Mouse (Mus musculus): ENCODE measurements at regions not wholly inside any gene's neighbourhood (a gene's known extent, or its start where the extent isn't known, plus 50 kb on each side); places are given as distances from the start of the nearest gene placed in this dataset.

GRCm38 (mm10) chr17:62546286-62546685, 334.8 kb downstream of the Efna5 start:
- DNase-seq (ENCODE audit: low spot score in 2 of 2), result no peak

- peak; percentile 62 for DNase-seq (ENCODE audit: low spot score in 2 of 2)
Measured at GRCm38 (mm10) chr17:62545330-62545729, 335.8 kb downstream of the Efna5 start.

GRCm38 (mm10) chr17:62543056-62543975, 337.8 kb downstream of the Efna5 start:
- no peak for DNase-seq (ENCODE audit: low spot score in 2 of 2)

GRCm38 (mm10) chr17:62529911-62530310, 351.2 kb downstream of the Efna5 start:
- no peak for DNase-seq (ENCODE audit: low spot score in 2 of 2)

- no peak for DNase-seq (ENCODE audit: low spot score in 2 of 2)
Measured at GRCm38 (mm10) chr17:62527556-62527955, 353.6 kb downstream of the Efna5 start.

- DNase-seq (ENCODE audit: low spot score in 2 of 2), result no peak
Measured at GRCm38 (mm10) chr17:62513635-62514034, 367.5 kb downstream of the Efna5 start.

GRCm38 (mm10) chr17:62510184-62510583, 370.9 kb downstream of the Efna5 start:
- no peak for DNase-seq (ENCODE audit: low spot score in 2 of 2)

GRCm38 (mm10) chr17:62507766-62508485, 373.2 kb downstream of the Efna5 start:
- no peak for DNase-seq (ENCODE audit: low spot score in 2 of 2)

- no peak for DNase-seq (ENCODE audit: low spot score in 2 of 2)
Measured at GRCm38 (mm10) chr17:62504691-62505090, 376.4 kb downstream of the Efna5 start.

- DNase-seq (ENCODE audit: low spot score in 2 of 2), result peak; percentile 42 to 46
Measured at GRCm38 (mm10) chr17:62470739-62471138, 410.4 kb downstream of the Efna5 start.

GRCm38 (mm10) chr17:62469367-62469766, 411.8 kb downstream of the Efna5 start:
- no peak for DNase-seq (ENCODE audit: low spot score in 2 of 2)

GRCm38 (mm10) chr17:62468859-62469258, 412.3 kb downstream of the Efna5 start:
- DNase-seq (ENCODE audit: low spot score in 2 of 2), result no peak

- no peak for DNase-seq (ENCODE audit: low spot score in 2 of 2)
Measured at GRCm38 (mm10) chr17:62467072-62467471, 414.0 kb downstream of the Efna5 start.

GRCm38 (mm10) chr17:62464994-62465393, 416.1 kb downstream of the Efna5 start:
- DNase-seq (ENCODE audit: low spot score in 2 of 2), result no peak

GRCm38 (mm10) chr17:62464228-62464627, 416.9 kb downstream of the Efna5 start:
- DNase-seq (ENCODE audit: low spot score in 2 of 2), result no peak

- no peak for DNase-seq (ENCODE audit: low spot score in 2 of 2)
Measured at GRCm38 (mm10) chr17:62461304-62462245, 419.5 kb downstream of the Efna5 start.

- peak; percentile 42 to 63 for DNase-seq (ENCODE audit: low spot score in 2 of 2)
Measured at GRCm38 (mm10) chr17:62458964-62459363, 422.2 kb downstream of the Efna5 start.

GRCm38 (mm10) chr17:62438045-62438444, 443.1 kb downstream of the Efna5 start:
- no peak for DNase-seq (ENCODE audit: low spot score in 2 of 2)

- no peak for DNase-seq (ENCODE audit: low spot score in 2 of 2)
Measured at GRCm38 (mm10) chr17:62436044-62436443, 445.1 kb downstream of the Efna5 start.

- DNase-seq (ENCODE audit: low spot score in 2 of 2), result no peak
Measured at GRCm38 (mm10) chr17:62423476-62424385, 457.4 kb downstream of the Efna5 start.

GRCm38 (mm10) chr17:62417584-62417983, 463.5 kb downstream of the Efna5 start:
- no peak for DNase-seq (ENCODE audit: low spot score in 2 of 2)

All from right cerebral cortex, adult 2 months (tissue).